Mouse (Mus musculus): ENCODE results near the gene Sftpd.

DNA sequence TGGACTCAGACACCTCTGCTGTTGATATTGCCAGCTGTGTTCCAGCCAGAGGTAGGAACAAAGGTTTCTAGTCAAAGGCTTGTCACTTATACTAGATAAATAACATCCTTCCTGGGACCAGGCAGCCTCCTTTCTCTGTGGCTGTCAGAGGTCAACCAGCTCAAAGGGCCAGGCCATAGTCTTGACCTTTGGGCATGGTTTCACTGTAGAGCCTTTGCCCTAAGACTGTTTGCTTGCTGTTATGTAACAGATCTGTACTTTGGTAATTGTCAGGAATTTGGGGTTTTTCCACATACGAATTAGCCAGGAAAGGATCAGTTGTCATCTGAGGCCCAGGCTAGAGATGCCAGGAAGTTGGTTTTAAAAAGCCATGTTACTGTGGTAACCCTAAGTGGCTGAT, 24.2 kb downstream of the Sftpd start:
- TF ChIP-seq POLR2A (IDR thresholded peaks at IDR 0.05; ENCODE audit: low read depth, low read length), result no peak
- no peak for TF ChIP-seq CTCF (IDR thresholded peaks at IDR 0.05; ENCODE audit: borderline replicate concordance, insufficient read depth, low read length)

Measured in embryonic fibroblast, embryonic 13.5 days (primary cell).